Mouse (Mus musculus) gastrocnemius, postnatal 14 days (tissue): ENCODE measurements around the gene Srgap3. TPM values are rescaled to one million over a fixed set of nuclear protein-coding genes. Genes with fewer than 3 reads are reported as not detected.

ENCODE experiments used
- DNase-seq: peaks from one replicate; pipeline ENCODE4 v3.0.0; 2021; ENCODE audit warnings: mixed read lengths
- intact Hi-C: fragments of 180-260 bp; cut with DNase I; formaldehyde crosslinking; loops from one replicate; pipeline ENCODE4 v1.15.1; 2025; ENCODE audit warnings: low total_unique reads
- total RNA-seq, 2 experiments: library from RNA; stranded (reverse); gene quantifications; 2 replicates each; pipeline ENCODE4 v1.2.3; 2021

Gene Srgap3
- total RNA-seq, 2 experiments from 2014 or later = 4.1 to 5.0 TPM

DNA sequence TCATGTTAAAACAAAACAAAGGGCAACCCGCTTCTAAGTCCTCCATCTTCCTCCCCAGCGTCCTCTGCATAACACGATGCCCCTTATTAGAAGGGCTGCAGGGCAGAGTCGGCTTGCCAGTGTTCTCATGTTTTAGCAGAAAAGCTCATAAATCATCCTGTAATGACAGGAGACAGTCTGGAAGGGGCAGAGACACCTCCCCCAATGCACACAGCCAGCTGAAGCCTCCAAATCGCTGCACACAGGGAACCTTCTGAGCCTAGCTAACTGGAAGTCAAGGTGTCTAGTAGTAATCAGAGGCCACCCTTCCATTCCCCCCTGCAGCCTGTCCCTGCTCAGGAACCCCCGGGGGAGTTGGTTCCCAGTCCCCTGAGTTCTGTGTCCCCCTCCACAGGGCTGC is 113.3 kb downstream of the Srgap3 start:
- intact Hi-C loops = no loop called here
- no peak for DNase-seq

DNA sequence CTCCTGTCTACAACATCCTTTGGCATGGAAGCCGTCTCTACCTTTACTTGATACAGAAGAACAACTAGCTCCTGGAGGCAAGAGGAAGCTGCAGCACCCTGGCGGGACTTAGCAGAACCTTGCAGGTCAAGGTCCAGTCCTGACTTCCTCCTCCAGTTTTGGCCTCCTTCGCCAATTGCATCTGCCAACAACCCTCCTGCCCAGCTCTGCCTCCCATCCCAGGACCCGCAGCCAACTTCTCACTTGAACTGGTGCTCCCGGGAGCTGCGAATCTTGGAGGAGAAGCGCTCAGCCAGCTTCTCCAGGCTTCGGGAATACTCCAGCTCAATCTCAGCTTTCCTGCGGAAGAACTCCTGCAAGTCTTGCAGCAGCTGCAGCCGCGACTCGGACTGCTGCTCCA is 117.9 kb downstream of the Srgap3 start:
- DNase-seq = peak; percentile 13
- intact Hi-C loops = no loop called here

DNA sequence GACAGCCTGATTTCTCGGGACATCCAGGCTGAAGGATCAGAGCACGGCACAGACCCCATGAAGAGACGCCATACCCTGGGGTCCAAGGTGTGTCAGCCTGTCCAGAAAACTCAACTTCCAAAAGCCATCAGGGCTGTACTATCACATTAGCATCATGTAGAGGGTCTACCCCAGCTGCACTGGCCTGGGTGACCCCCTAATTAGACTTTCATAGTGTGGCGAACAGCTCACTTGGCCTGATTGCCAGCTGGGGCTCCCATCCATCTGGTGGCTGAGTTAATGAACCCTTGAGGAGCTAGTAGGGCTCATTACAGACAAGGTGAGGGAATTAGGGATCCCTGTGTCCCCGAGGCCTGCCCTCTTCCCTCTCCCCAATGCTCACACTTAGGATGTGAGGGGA is 118.6 kb downstream of the Srgap3 start:
- DNase-seq = no peak
- intact Hi-C loops = no loop called here

DNA sequence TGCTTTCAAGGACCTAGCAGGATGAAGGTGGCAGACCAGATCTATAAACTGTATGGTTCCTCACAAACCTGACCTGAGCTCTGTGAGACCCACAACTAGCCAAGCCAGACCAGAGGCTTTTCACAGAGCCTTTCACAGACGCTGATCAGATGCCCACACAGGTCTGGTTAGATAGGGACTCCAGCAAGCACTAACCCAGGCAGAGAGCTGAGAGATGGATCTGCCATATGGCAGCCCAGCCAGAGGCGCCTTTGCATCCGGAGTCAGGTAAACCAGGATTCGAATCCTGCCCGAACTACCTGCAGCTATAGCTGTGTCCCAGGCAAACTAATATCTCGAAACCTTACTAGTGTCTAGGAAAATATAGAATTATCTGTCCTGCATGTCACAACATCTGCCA is 121.4 kb downstream of the Srgap3 start:
- intact Hi-C loops = no loop called here
- no peak for DNase-seq

DNA sequence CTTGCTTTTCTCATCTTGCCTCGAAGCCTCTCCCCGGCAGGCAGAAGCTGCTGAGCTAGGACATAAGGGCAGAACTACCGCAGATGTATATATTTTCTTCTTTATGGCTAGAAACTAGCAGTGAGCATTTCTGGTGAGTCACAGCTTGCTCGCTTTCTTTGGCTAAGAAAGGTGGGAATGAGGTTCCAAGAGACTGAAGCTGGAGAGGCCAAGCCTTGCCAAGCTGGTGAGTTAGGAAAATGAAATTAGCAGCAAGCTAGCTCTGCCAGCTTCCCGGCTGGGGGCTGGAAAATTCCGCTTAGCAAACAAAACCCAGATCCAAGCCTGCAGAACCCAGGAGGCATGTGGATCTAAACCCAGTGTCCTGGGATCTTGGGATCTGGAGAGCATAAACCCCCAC is 124.0 kb downstream of the Srgap3 start:
- DNase-seq = peak; percentile 14
- intact Hi-C loops = no loop called here

DNA sequence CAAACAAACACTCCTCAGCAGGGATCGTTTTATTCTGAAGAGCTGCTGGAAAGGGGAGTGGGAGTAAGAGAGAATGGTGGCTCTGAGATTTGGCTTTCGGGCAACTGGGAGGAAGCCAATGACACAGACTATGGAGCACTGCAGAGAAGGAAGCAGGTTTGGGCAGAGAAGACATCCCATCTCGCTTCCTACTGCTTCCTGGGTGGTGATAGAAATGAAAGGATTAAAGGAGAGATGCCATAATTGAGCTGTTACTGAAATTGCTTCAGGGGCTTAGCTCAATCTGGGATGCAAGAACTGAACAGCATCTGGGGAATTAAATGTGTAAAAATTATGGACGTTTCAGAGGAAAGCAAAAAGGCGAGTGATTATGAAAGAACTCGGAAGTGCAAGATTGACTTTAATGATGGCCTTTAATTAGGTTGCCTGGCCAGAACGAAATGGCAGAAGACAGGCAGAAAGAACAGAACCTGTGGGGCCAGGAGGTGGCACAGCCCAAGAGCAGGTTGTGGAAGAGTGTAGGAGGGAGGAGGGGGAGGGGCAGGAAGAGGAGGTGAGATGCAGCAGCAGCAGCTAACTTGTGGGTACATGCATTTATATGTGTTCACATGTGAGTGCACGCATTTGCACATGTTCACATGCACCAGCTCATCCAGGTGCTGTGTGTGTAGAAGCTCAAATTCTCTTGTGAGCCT is 126.6 kb downstream of the Srgap3 start:
- intact Hi-C loops = no loop called here
- DNase-seq = no peak

DNA sequence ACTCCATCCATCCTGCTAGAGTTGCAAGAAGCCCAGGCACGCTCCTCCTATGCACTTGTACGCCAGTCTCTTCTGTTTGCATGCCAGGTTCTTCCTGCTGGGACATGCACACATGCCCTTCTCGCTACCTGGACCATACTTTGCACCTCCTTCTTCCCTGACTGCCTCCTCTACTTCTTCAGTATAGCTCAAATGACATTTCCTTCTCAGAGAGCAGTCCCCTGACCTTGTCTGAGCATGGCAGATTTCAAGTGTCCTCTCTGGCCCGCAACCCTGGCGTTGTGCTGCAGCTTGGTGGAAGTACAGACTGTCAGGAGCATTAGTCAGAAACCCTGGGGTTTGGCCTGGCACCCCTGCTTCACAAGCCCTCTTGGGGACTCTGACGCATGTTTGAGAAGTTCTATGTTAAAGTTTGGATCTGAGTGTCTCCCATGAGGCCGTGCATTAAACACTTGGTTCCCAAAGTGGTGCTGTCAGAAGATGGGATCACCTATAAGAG is 128.6 kb downstream of the Srgap3 start:
- no peak for DNase-seq

DNA sequence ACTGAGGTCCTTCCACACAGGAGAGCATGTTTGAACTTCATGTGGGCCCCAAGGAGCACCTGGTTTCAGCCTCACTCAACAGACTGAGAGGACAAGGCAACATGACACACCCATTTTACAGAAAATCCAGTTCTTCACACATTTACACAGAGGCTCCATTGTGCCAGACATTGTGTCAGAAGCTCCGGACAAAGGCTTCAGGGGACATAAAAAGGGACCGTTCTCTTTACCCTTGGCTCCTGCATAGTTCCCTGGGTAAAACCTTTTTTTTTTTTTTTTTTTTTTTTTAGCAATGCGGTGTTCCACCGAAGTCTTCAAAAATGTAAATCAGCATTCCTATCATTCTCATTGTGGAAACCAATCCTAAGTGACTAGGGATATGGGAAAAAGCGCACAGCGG is 131.5 kb downstream of the Srgap3 start:
- no peak for DNase-seq
- intact Hi-C loops = no loop called here

More for the DNA sequence above, 128.6 kb downstream of the Srgap3 start:
- intact Hi-C loops = no loop called here

DNA sequence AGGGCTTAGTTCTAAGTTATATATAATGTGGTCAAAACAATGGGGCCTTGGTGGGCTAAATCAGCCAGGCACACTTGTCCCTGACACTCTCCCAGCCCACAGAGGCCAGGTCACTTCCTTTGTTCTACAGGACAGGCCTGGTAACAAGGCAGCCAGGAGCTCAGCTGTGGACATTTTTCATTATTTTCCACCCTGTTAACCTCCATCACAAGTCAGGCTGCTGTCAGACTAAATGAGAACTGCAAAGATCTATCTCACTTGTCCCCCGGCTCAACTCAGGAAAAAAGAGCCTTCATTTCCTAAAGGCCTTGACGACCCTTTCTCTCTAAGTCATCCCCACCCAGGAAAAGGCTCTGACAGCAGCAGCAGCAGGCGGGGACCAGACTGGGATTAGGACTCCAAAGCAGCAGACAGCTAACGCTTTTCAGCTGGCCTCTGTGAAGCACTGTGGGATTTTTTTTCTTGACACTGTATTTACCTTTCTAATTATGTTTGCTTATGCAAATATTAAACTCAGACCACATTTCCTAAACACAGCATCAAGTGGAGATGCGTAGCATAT is 132.5 kb downstream of the Srgap3 start:
- DNase-seq = no peak
- intact Hi-C loops = no loop called here

DNA sequence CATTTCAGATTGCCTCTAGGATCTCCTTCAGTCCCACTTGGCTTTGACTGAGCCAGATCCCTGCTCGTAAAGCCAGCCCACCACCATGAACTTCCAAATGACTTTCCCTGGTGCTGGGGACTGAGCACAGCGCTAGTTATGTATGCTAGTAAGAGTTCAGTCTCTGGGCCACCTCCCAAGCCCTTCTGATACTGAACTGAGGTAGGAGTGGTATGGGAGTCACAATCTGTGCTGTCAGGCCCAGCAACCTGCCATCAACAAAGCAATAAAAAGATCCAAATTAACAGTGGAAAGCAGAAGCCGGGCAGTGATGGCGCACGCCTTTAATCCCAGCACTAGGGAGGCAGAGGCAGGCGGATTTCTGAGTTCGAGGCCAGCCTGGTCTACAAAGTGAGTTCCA is 134.2 kb downstream of the Srgap3 start:
- intact Hi-C loops = no loop called here
- no peak for DNase-seq

DNA sequence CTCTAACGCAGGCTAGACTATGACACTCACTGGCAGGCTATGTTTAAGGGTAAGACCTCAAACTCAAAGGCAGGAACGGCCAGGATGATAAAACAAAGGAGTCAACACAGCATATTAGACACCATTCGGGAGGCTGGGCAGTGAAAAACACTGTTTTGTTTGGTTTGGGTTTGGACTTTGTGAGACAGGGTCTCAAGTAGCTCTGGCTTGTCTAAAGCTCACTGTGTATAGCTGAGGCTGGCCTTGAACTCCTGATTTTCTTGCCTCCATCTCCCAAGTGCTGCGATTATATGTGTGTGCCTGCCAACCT is 136.6 kb downstream of the Srgap3 start:
- intact Hi-C loops = no loop called here
- DNase-seq = no peak

DNA sequence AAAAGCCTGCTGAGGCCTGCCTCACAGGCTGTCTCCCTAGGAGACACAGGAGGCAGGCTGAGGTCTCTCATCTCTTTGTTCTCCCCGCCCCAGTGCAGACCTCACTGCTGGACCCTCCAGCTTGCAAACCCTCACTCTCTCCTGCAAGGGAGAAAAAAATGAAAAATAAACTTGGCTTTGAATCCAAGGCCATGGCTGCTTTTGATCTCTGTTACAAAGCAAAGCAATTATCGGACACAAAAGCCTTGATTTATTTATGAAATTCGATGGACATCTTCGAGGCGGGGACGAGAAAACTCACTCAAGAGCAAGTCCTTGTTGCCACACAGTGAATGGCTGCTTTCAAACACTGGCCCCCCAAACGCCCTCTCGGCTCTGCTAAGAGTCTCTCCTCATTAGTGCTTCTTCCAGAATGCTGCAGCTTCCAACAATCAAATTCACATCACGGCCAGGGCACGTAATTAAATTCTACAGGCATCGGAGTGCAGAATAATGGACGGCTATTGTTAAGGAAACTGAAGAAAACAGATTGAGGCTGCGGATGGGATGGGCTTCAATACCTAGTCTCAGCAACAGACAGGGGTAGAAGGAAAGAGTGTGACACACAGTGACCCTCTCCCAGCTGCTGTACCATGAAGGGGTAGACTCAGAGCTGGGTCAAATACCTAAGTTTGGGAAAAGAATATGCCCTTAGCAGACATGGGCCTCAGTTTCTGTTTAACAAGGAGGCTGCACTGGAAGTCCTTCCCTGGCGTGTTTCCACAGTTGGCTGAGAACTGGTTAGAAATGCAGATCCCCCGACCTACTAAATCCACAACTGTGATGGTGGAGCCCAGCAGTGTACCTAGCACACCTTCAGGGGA is 137.2 kb downstream of the Srgap3 start:
- intact Hi-C loops = no loop called here
- DNase-seq = no peak

DNA sequence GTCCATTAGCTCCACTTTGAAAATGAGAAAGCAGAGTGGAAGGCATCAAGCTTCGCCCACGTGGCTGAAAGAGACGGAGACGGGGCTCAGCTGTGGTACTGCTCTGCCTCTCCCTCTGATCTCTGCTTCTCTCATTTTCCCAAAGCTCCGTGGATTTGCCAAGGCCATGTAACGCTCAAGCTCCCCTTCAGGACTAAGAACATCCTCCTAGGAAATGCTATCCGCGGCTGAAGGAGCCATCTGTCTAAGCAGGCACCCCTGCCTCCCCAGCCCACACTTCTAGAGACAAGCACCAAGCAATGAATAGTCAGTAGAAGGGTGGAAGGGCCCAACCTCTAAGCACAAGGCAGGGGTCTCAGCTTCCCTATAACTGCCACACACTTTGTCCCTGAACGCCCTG is 138.3 kb downstream of the Srgap3 start:
- no peak for DNase-seq
- intact Hi-C loops = no loop called here

DNA sequence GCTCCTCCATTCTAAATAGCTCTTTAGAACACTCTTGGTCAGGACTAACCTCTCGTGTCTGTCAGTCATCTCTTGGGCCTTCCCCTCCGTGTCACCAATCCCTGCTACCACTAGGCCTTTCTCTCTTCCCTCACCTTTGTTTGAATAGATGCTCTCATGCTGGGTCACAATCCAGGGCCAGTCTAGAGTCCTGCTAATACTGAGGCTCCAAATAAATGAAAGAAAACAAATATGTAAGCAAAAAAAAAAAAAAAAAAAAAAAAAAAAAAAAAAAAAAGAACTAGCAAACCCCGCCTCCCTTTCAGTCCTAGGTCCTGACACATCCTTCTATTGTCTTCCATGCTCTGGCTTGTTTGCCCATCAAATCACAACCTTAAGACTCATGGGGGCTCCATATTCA is 145.1 kb downstream of the Srgap3 start:
- DNase-seq = no peak
- intact Hi-C loops = no loop called here

DNA sequence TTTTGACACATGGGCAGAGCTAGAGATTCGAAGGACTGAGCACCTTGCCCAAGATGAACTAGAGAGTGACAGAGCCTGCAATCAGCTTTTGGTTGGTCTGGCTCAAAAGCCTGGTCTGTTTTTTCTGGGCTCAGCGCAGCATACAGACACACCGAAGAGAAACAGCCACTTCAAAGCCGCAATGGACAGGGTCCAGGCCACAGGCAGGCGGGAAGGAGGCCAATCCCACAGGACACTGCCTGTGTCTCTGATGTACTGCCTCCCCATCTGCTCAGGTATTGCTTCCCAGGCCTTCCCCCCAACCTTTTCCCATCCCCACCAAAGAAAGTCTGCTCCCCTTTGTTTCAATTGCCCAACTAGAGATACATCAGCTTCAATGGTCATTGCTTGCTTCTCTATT is 148.7 kb downstream of the Srgap3 start:
- intact Hi-C loops = no loop called here
- no peak for DNase-seq

DNA sequence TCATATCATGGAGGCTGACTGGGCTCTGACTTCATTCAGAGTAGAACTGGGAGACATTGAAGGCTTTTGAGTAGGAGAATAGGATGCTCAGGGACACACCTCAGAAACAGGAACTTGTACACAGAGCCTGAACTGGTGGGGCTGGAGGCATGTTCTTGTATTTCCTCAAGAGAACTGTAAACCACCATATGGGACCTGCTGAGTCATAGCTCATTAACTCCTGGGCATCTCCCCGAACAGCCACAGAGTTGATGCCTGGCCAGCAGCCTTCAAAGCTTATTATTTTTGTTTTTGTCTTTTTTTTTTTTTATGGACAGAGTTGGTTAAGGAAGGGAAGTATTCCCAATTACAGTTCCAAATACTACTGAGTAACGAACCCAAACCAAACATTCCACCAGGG is 150.5 kb downstream of the Srgap3 start:
- DNase-seq = no peak
- intact Hi-C loops = no loop called here

DNA sequence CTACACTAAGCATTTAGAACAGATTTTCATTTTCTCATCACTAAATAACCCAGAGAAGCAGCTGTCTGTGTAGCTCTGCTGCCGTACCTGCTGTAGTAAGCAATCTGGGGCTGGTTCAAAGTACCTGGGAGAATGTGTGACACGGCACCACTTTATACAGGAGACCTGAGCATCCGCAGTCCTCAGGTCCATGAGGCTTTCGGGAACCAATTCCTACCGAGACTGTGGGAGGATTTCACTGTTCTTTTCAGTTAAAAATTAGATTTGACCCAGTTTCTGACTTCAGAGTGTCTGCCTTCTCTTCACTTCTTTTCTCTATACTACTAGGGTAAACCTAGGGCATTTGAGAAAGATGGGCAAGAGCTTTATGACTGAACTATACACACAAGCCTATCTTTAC is 153.2 kb downstream of the Srgap3 start:
- intact Hi-C loops = no loop called here
- DNase-seq = no peak

DNA sequence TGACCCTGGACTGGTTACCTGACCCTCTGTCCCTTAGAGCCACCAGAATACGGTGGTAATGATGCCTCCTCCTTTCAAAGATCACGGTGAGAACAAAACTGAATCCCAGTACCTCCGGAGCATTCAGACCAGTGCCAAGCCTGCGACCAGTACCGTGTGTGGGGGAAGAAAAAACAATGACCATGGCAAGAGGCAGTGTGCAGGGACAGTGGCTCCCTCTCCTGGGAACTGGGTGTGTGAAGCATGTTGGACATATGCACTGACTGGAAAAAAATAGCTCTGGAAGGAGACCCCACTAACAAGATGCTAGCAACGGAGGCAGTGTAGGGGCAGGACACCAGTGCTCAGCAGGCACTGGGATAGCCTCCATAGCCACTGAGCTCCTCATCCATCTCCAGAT is 157.2 kb downstream of the Srgap3 start:
- no peak for DNase-seq
- intact Hi-C loops = no loop called here

DNA sequence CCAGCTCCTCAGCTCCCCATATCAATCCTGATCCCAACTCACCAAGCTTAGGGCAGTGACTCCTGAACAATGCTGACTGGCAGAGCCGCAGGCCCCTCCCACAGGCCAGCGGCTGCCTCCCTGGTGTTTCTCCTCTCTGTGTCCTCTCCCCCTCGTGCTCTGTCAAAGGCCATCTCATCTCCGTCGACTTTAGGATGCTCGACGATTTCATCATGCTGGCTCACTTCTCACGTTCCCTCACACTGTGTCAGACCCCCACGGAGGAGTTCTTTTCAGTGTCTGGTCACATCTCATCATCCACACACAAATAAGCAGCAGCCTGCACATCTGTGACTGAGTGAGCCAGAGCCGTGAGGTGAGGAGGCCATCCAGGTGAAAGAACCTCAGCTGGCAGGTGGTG is 158.4 kb downstream of the Srgap3 start:
- no peak for DNase-seq
- intact Hi-C loops = no loop called here

DNA sequence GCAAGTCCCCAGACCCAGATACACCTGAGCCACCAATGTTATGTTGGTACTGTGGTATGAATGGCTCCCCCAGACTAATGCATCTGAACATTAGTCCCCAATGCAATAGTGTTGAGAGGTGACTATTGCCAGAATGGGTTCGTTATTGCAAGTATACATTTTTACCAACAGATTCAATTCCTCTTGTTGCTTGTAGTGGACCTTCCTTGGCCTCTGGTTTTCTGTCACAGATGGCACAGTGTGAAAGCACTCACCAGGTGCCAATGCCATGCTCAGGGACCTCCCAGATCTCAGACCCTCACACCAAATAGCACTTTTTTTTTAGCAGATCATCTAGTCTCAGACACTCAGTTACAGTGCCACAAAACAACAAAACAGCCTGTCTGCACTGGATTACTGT is 158.9 kb downstream of the Srgap3 start:
- DNase-seq = no peak
- intact Hi-C loops = no loop called here
